Mouse (Mus musculus) bone marrow, adult 2 months (tissue): ENCODE results near the gene Cldn15. TPM values are rescaled to one million over a fixed set of nuclear protein-coding genes. Genes with fewer than 3 reads are reported as not detected.

ENCODE experiments used
- H3K27ac ChIP-seq: fragments of 200-500 bp; 2 replicates; pipeline ENCODE4 v1.5.1; 2012; ENCODE audit warnings: low read depth, mild to moderate bottlenecking, control low read depth, inconsistent platforms, low read length; ENCODE audit not compliant: control insufficient read depth, poor library complexity, insufficient read depth
- H3K4me1 ChIP-seq: fragments of 200-500 bp; 2 replicates; pipeline ENCODE4 v1.6.1; 2011; ENCODE audit warnings: low read length; ENCODE audit not compliant: control insufficient read depth, insufficient read depth
- H3K4me3 ChIP-seq: fragments of 200-500 bp; replicated peaks from 2 replicates; pipeline ENCODE3; 2011; ENCODE audit warnings: mild to moderate bottlenecking, low read depth, low read length, control low read depth; ENCODE audit not compliant: control insufficient read depth
- CTCF ChIP-seq: fragments of 200-500 bp; IDR thresholded peaks from 2 replicates; pipeline ENCODE4 v1.5.1; 2011; ENCODE audit warnings: low read length, control low read depth; ENCODE audit not compliant: control insufficient read depth, insufficient read depth
- POLR2A ChIP-seq: fragments of 200-500 bp; IDR thresholded peaks from 2 replicates; pipeline ENCODE4 v1.6.1; 2011; ENCODE audit warnings: low read depth, mild to moderate bottlenecking, control low read depth, low read length, borderline replicate concordance; ENCODE audit not compliant: control insufficient read depth
- WGBS: fragments of 180-500 bp; shearing (Covaris S2); methylation state at CpG from one replicate; pipeline ENCODE4 v1.1.7; 2018; 5-methylcytosine and 5-hydroxymethylcytosine counted together
- polyA plus RNA-seq: library from polyadenylated mRNA; stranded (reverse); fragments of >200 nt; gene quantifications from 2 replicates; pipeline ENCODE4 v1.2.4, GENCODE M21; 2011; ENCODE audit warnings: low replicate concordance; ENCODE audit not compliant: missing spikeins, insufficient read depth, insufficient read length

Gene Cldn15
- polyA plus RNA-seq, 1 experiment = 31.1 TPM

DNA sequence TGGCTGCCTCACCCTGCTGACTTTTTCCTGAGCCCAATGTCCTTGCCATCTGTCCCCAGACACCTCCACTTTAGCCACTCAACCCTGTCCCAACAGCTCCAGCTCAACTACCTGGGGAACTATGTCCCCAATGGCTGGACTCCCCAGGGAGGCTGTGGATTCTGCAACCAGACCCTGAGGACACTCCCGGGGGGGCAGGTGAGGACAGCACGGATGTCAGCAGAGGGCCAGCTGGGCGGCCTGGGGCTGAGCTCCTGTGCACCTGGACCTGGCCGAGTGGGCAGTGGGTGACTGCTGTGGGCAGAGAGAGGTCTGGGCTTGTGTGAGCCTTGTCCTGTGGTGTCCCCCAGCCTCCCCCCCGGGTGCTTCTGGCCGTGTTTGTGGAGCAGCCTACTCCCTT lies 23.4 kb downstream of the Cldn15 start:
- WGBS = 84% methylated on average over 6 of the region's 6 CpGs
- H3K4me3 ChIP-seq = no peak overlapping the region
- H3K4me1 ChIP-seq = no peaks in the 10 kb centered on the region
- TF ChIP-seq CTCF (no peak), POLR2A (no peak)
- H3K27ac ChIP-seq = no peak overlapping the region

DNA sequence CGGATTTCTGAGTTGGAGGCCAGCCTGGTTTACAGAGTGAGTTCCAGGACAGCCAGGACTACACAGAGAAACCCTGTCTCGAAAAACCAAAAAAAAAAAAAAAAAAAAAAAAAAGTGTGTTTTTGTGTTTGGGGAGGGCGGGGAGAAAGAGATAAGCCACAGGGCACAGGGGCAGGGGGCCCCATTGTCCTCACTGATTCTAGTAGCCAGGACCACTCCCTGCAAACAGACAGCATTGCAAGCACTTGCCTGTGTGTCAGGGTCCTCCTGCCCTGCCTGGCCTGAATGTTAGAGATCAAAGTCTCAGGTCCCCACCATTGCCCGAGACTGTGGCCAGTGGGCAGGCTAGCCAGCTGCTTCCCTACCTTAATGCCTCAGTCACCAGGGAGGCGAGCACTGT lies 33.0 kb downstream of the Cldn15 start:
- Histone ChIP-seq H3K27ac (no peak overlapping the region), H3K4me3 (no peak overlapping the region), H3K4me1 (no peaks in the 10 kb centered on the region)
- TF ChIP-seq CTCF = no peak
- no peak for TF ChIP-seq POLR2A
- 58% methylated on average over 5 of the region's 5 CpGs for WGBS

DNA sequence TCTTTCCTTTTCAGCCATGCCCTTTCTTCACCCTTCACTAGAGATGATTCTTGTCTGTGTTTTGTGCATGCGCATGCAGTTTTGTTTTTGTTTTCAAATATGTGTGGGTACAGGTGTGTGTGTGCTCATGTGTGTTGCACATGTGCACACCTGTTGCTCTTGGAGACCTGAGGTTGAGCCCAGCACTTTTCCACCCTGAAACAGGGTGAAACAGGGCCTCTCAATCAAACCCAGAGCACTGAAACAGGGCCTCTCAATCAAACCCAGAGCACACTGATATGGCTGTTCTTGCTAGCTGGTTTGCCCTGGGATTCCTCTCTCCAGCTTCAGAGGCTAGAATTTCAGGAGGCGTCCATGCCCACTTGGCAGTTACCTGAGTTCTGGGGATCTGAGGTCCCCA lies 34.2 kb downstream of the Cldn15 start:
- no peak overlapping the region for H3K4me3 ChIP-seq
- 75% methylated on average over 2 of the region's 2 CpGs for WGBS
- TF ChIP-seq POLR2A = no peak
- no peak for TF ChIP-seq CTCF
- no peak overlapping the region for H3K27ac ChIP-seq
- no peaks in the 10 kb centered on the region for H3K4me1 ChIP-seq

DNA sequence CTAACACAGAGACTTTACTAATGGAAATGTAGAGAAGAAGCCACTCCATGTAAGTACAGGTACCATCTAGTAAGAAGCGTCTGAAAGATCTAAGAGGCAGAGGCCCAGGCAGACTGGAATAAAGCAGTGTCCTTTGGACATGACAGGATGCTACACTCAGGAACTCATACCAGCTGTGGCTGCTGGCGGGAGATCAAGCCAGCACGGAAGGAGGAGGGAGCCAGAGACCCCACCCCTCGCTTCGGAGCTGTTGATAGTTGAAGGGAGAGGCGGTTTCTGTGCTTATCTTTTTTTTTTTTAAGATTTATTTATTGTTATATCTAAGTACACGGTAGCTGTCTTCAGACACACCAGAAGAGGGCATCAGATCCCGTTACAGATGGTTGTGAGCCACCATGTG lies 40.9 kb downstream of the Cldn15 start:
- Histone ChIP-seq H3K4me1 (no peaks in the 10 kb centered on the region), H3K27ac (no peak overlapping the region), H3K4me3 (no peak overlapping the region)
- TF ChIP-seq POLR2A = no peak
- TF ChIP-seq CTCF = no peak
- 50% methylated on average over 8 of the region's 8 CpGs for WGBS

DNA sequence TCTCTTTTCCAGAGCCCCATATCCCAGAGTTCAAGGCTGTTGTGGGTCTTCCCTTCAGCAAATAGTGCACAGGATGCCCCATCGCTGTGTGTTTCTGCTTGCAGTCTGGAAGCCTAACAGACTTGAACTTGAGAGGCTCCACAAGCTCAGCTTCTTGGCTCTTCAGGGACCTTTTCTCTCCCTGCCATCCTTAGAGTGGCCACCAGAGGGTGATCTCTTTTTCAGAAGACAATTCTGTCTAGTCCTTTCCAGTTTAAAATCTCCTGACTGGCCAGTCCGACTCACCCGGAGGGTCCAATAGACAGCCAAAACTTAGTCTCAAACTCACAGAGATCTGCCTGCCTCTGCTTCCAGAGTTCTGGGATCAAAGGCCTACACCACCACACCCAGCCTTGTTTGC lies 43.6 kb downstream of the Cldn15 start:
- no peak overlapping the region for H3K27ac ChIP-seq
- H3K4me1 ChIP-seq = no peaks in the 10 kb centered on the region
- 17% methylated on average over 3 of the region's 3 CpGs for WGBS
- 0 out of 2 replicates have a peak, but pooled peaks have one; percentile 15 for TF ChIP-seq CTCF
- no peak for TF ChIP-seq POLR2A
- no peak overlapping the region for H3K4me3 ChIP-seq

DNA sequence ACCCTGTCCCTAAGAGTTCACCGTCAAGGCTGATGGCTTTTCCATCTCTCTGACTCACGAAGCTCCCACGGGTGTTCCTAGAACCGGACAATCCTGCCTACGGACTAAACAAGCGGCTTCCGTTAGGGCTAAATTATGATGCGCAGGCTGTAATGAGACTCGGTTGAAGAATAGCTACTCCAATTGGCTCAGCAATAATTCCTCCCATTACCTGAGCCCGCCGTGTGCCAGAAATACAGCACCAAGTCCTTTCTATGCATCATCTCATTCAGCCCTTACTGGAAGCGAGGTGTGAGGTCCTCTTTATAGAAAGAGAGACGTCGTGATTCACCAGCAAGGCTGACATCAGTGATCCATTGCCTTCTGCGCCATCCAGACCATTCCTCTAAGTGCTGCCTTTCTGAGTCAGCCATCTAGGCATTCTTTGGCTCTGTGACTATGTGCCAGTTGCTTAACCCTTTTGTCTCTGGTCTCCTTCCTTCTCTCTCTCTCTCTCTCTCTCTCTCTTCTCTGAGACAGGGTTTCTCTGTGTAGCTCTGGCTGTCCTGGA lies 46.1 kb downstream of the Cldn15 start:
- H3K4me3 ChIP-seq = no peak overlapping the region
- TF ChIP-seq CTCF (no peak), POLR2A (no peak)
- no peaks in the 10 kb centered on the region for H3K4me1 ChIP-seq
- H3K27ac ChIP-seq = no peak overlapping the region
- 75% methylated on average over 15 of the region's 15 CpGs for WGBS

DNA sequence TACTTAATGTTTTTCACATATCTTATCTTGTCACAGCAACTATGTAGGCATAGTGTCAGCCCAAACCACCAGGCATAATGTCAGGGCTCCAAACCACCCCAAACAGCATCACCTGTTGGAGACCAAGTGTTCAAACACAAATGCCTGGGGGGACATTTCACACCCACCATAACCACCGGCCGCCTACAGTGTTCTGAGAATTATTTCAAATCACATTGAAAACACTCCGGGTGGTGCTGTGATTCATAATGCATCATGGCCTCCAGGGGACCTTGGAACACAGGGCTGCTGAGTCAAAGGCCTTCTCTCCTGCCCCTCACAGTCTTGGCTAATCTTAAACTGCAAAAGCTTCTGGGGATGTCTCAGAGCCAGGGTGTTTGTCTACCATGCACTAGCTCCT lies 49.5 kb downstream of the Cldn15 start:
- Histone ChIP-seq H3K27ac (no peak overlapping the region), H3K4me3 (no peak overlapping the region), H3K4me1 (no peaks in the 10 kb centered on the region)
- 75% methylated on average over 3 of the region's 3 CpGs for WGBS
- TF ChIP-seq POLR2A (no peak), CTCF (no peak)

DNA sequence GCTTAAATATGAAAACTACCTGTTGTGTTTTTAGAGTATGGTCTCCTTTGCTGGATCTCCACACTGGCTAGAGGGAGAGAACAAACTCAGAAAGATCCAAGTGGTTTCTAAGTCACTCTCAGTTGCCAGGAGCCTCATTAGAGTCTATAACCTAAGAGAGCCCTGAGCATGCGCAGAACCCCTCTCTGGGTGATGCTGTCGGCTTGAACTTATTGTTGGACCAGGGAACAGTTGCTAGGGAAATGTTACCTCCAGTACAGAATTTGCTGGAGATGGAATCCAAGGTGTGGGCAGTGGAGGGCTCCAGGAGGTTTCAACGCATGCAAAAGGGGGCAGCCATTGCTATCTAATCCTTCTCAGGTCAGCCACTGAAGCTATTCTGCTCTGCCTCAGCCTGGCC lies 57.9 kb downstream of the Cldn15 start:
- Histone ChIP-seq H3K27ac (no peak overlapping the region), H3K4me3 (no peak overlapping the region), H3K4me1 (no peaks in the 10 kb centered on the region)
- TF ChIP-seq CTCF (no peak), POLR2A (no peak)
- WGBS = 44% methylated on average over 3 of the region's 3 CpGs

DNA sequence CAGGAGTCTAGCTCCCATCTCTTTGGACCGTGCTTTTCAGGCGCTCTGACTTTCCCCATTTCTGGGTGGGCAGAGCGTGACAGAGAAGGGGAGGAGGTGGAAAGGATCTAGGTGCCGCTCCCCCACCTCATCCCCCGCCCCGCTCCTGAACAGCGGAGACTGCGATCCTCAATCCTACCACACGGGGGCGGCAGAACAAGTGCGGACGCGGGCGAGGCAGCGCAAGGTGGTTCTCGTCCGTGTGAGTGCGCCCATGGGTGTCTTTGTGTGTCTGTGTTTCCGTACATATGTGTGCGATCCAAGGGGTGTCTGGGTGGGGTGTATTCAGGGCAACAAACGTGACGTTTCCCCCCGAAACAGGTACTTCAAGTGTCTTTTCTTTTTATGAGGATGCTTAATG lies 58.7 kb downstream of the Cldn15 start:
- Histone ChIP-seq H3K4me3 (no peak overlapping the region), H3K4me1 (no peaks in the 10 kb centered on the region; the same call in 1 of the 2 replicates), H3K27ac (no peak overlapping the region)
- TF ChIP-seq POLR2A = no peak
- peak; percentile 94 for TF ChIP-seq CTCF
- WGBS = under 1% methylated on average over 23 of the region's 23 CpGs

Other genes starting within 250 kb of the Cldn15 start
- gene Col26a1, start 83.4 kb upstream of the Cldn15 start, polyA plus RNA-seq = not detected in 2 replicates
- gene Ift22, start 58.5 kb upstream of the Cldn15 start, polyA plus RNA-seq = 1.7 and 10.7 TPM in 2 replicates
- gene Fis1, start 13.3 kb upstream of the Cldn15 start, polyA plus RNA-seq = 179 and 211 TPM in 2 replicates
- gene Plod3, start 20.4 kb downstream of the Cldn15 start, polyA plus RNA-seq = 14.0 and 26.1 TPM in 2 replicates
- gene Znhit1, start 21.4 kb downstream of the Cldn15 start, polyA plus RNA-seq = 70.2 and 134 TPM in 2 replicates
- not detected in 2 replicates for gene Vgf, start 59.8 kb downstream of the Cldn15 start, polyA plus RNA-seq
- 45.8 and 71.9 TPM in 2 replicates for gene Ap1s1, start 79.5 kb downstream of the Cldn15 start, polyA plus RNA-seq
- 0.95 and 3.1 TPM in 2 replicates for gene Serpine1, start 105.7 kb downstream of the Cldn15 start, polyA plus RNA-seq
- 25.2 and 31.3 TPM in 2 replicates for gene Trim56, start 149.6 kb downstream of the Cldn15 start, polyA plus RNA-seq
- gene Muc3, start 182.7 kb downstream of the Cldn15 start, polyA plus RNA-seq = not detected in 2 replicates
- 6.0 and 9.9 TPM in 2 replicates for gene Muc3a, start 245.8 kb downstream of the Cldn15 start, polyA plus RNA-seq